ENCODE assay signal across 9 mouse cellular contexts in genomic region chr2:152089078-152089477, GRCm38 (mm10). TPM values are rescaled to one million over a fixed set of nuclear protein-coding genes. Genes with fewer than 3 reads are reported as not detected.
DNase-seq lines count a peak whose midpoint lies in the region; ATAC-seq lines count a peak whose summit lies in the region.
"Had no signal": no experiment of that assay in that cellular context is flagged by ENCODE, and none has a peak within 500 bp of the region (broad histone marks: within the 10 kb centered on the region; RNA-seq: fewer than 3 reads in every experiment).

No protein-coding gene starts in this region.

- H3K4me2 ChIP-seq in liver, embryonic 11.5 days: no peak overlapping the region
- no peak overlapping the region for H3K4me2 ChIP-seq in embryonic facial prominence, embryonic 11.5 days (ENCODE audit: low read depth, low read length)
- H3K4me2 ChIP-seq in neural tube, embryonic 13.5 days: peak overlapping the region; percentile 2

- no peak overlapping the region for H3K9ac ChIP-seq in liver, embryonic 11.5 days (ENCODE audit: low read depth, low read length)
- no peak overlapping the region for H3K9ac ChIP-seq in embryonic facial prominence, embryonic 11.5 days (replicated peaks; ENCODE audit: low read length)
- H3K9ac ChIP-seq in neural tube, embryonic 13.5 days: no peak overlapping the region

- H3K4me3 ChIP-seq in liver, embryonic 11.5 days (ENCODE audit: low read depth, low read length): no peak overlapping the region
- no peak overlapping the region for H3K4me3 ChIP-seq in embryonic facial prominence, embryonic 11.5 days (ENCODE audit: low read depth, low read length)
- no peak overlapping the region for H3K4me3 ChIP-seq in neural tube, embryonic 13.5 days

- no peak overlapping the region for H3K27ac ChIP-seq in liver, embryonic 11.5 days (ENCODE audit: low read depth, low read length)
- no peak overlapping the region for H3K27ac ChIP-seq in embryonic facial prominence, embryonic 11.5 days (replicated peaks; ENCODE audit: low read depth, low read length)
- no peak overlapping the region for H3K27ac ChIP-seq in neural tube, embryonic 13.5 days (replicated peaks)

- DNase-seq in CD4-positive, CD25-positive, alpha-beta regulatory T cell, adult 2 months (ENCODE audit: low read depth, low spot score): peak; percentile 55
- DNase-seq in liver: peak; percentile 60
- DNase-seq in liver, embryonic 11.5 days (ENCODE audit: low spot score): no peak
- peak; percentile 62 to 73 for DNase-seq in adrenal gland, postnatal 36 days
- DNase-seq in embryonic facial prominence, embryonic 11.5 days (ENCODE audit: low spot score): peak; percentile 74
- peak; percentile 62 to 64 for DNase-seq in left cerebral cortex, postnatal 10 days (ENCODE audit: extremely low spot score in 1 of 2, low spot score in 2 of 2)

- no peak for ATAC-seq in CD4-positive, CD25-positive, alpha-beta regulatory T cell, adult 4 months
- no peak for ATAC-seq in liver, embryonic 11.5 days (replicated peaks; ENCODE audit: low FRiP score)
- ATAC-seq in embryonic facial prominence, embryonic 11.5 days (replicated peaks; ENCODE audit: insufficient number of reproducible peaks, low FRiP score, low TSS enrichment, low read depth): no peak
- ATAC-seq in neural tube, embryonic 13.5 days (ENCODE audit: low read depth): no peak

- 16% methylated on average over 4 of the region's 4 CpGs for WGBS in liver, embryonic 11.5 days
- WGBS in embryonic facial prominence, embryonic 11.5 days: 10% methylated on average over 4 of the region's 4 CpGs
- 8% methylated on average over 4 of the region's 4 CpGs for WGBS in neural tube, embryonic 13.5 days

- H3K4me1 ChIP-seq in liver, embryonic 11.5 days (replicated peaks; ENCODE audit: control insufficient read depth, insufficient read depth, low read length): peaks cover 5% of the 10 kb centered on the region; the same call in 1 of the 2 replicates
- peaks cover 8% of the 10 kb centered on the region for H3K4me1 ChIP-seq in embryonic facial prominence, embryonic 11.5 days (ENCODE audit: control insufficient read depth, insufficient read depth, low read length)
- H3K4me1 ChIP-seq in neural tube, embryonic 13.5 days (replicated peaks): peaks cover 94% of the 10 kb centered on the region

- H3K27me3 ChIP-seq in liver, embryonic 11.5 days (replicated peaks; ENCODE audit: control insufficient read depth, insufficient read depth, low read length): peaks cover 63% of the 10 kb centered on the region
- H3K27me3 ChIP-seq in embryonic facial prominence, embryonic 11.5 days (ENCODE audit: control insufficient read depth, insufficient read depth, low read length): peaks cover 19% of the 10 kb centered on the region
- H3K27me3 ChIP-seq in neural tube, embryonic 13.5 days: peaks cover 19% of the 10 kb centered on the region

- intact Hi-C loops in left cerebral cortex, postnatal 10 days (cut with DNase I): no loop called here

- H3K36me3 ChIP-seq in liver, embryonic 11.5 days (ENCODE audit: control insufficient read depth, insufficient read depth, low read length): no peaks in the 10 kb centered on the region
- H3K36me3 ChIP-seq in embryonic facial prominence, embryonic 11.5 days (replicated peaks; ENCODE audit: control insufficient read depth, insufficient read depth, low read depth, low read length): no peaks in the 10 kb centered on the region
- peaks cover 63% of the 10 kb centered on the region for H3K36me3 ChIP-seq in neural tube, embryonic 13.5 days

- no peaks in the 10 kb centered on the region for H3K9me3 ChIP-seq in liver, embryonic 11.5 days (ENCODE audit: control insufficient read depth, low read length)
- H3K9me3 ChIP-seq in embryonic facial prominence, embryonic 11.5 days (replicated peaks; ENCODE audit: control insufficient read depth, low read length): no peaks in the 10 kb centered on the region
- no peaks in the 10 kb centered on the region for H3K9me3 ChIP-seq in neural tube, embryonic 13.5 days

RNA-seq across cellular contexts. Expression of gene Scrt2, which starts 7.7 kb away (rescaled TPM):
- polyA plus RNA-seq in CD4-positive, CD25-positive, alpha-beta regulatory T cell, adult 4 months (2017; shearing (Covaris generic)): not detected
- polyA plus RNA-seq in liver, embryonic 11.5 days (2014; fragmentation: Nextera tagmentation; extraction: Ambion mirVana): not detected in 2 replicates
- 1 to 10 TPM in 1 of 2 experiments, under 1 TPM in 1; 0.13 to 1.1 TPM for total RNA-seq in adrenal gland, postnatal 36 days (2021)
- 1.9 and 2.6 TPM in 2 replicates for polyA plus RNA-seq in embryonic facial prominence, embryonic 11.5 days (2014; fragmentation: Nextera tagmentation; extraction: Ambion mirVana)
- total RNA-seq in left cerebral cortex, postnatal 10 days (2021): 1 to 10 TPM; 7.8 to 8.5 TPM
- 30.0 and 30.2 TPM in 2 replicates for polyA plus RNA-seq in neural tube, embryonic 13.5 days (2015; fragmentation: Nextera tagmentation; extraction: Ambion mirVana)
- polyA plus RNA-seq: lung, embryonic 16.5 days had no signal

RNA-seq across cellular contexts. Expression of gene Srxn1, which starts 16.2 kb away (rescaled TPM):
- polyA plus RNA-seq in CD4-positive, CD25-positive, alpha-beta regulatory T cell, adult 4 months (2017; shearing (Covaris generic)): 1 to 10 TPM; 2.2 to 3.0 TPM
- 9.5 and 12.0 TPM in 2 replicates for polyA plus RNA-seq in liver, embryonic 11.5 days (2014; fragmentation: Nextera tagmentation; extraction: Ambion mirVana)
- 100 to 1,000 TPM; 264 to 540 TPM for total RNA-seq in adrenal gland, postnatal 36 days (2021)
- 10.0 and 10.6 TPM in 2 replicates for polyA plus RNA-seq in embryonic facial prominence, embryonic 11.5 days (2014; fragmentation: Nextera tagmentation; extraction: Ambion mirVana)
- total RNA-seq in left cerebral cortex, postnatal 10 days (2021): 10 to 100 TPM; 38.1 to 38.8 TPM
- polyA plus RNA-seq in neural tube, embryonic 13.5 days (2015; fragmentation: Nextera tagmentation; extraction: Ambion mirVana): 19.0 TPM in 2 replicates

RNA-seq across cellular contexts. Expression of gene Tcf15, which starts 54.3 kb away (rescaled TPM):
- not detected for polyA plus RNA-seq in CD4-positive, CD25-positive, alpha-beta regulatory T cell, adult 4 months (2017; shearing (Covaris generic))
- polyA plus RNA-seq in liver, embryonic 11.5 days (2014; fragmentation: Nextera tagmentation; extraction: Ambion mirVana): 2.6 and 2.8 TPM in 2 replicates
- 1 to 10 TPM; 4.4 to 4.7 TPM for total RNA-seq in adrenal gland, postnatal 36 days (2021)
- polyA plus RNA-seq in embryonic facial prominence, embryonic 11.5 days (2014; fragmentation: Nextera tagmentation; extraction: Ambion mirVana): 11.3 and 12.2 TPM in 2 replicates
- under 1 TPM; 0.60 to 0.61 TPM for total RNA-seq in left cerebral cortex, postnatal 10 days (2021)
- polyA plus RNA-seq in neural tube, embryonic 13.5 days (2015; fragmentation: Nextera tagmentation; extraction: Ambion mirVana): 6.9 and 7.4 TPM in 2 replicates
